Mouse (Mus musculus) liver, embryonic 14.5 days (tissue): Measurements from ENCODE around the gene Gm9780. TPM values are rescaled to one million over a fixed set of nuclear protein-coding genes. Genes with fewer than 3 reads are reported as not detected.
"Not testable (repeated sequence)": the region's sequence is repeated elsewhere in the genome, so short reads cannot be mapped to it uniquely, and the experiment has no call there.

Experiments used
- ATAC-seq: fragments of 200-750 bp; cut with Nextera tagmentation; 2 replicates; pipeline ENCODE4 v1.8.0; 2017; ENCODE audit warnings: moderate number of reproducible peaks, mild to moderate bottlenecking, moderate library complexity; ENCODE audit not compliant: insufficient read depth
- DNase-seq, 3 experiments: peaks; one replicate each; pipeline ENCODE4 v3.0.0-alpha.2; 2012 to 2013; ENCODE audit warnings: low read depth in 3 of 3, low spot score in 3 of 3
- H3K27ac ChIP-seq: fragments of 300-500 bp; sonication (generic); 2 replicates; pipeline ENCODE4 v1.5.1; 2014; ENCODE audit warnings: moderate library complexity, mild to moderate bottlenecking, control low read depth, inconsistent platforms
- H3K27me3 ChIP-seq: fragments of 300-500 bp; sonication (generic); 2 replicates; pipeline ENCODE4 v1.6.1; 2014; ENCODE audit warnings: mild to moderate bottlenecking, low read length, moderate library complexity; ENCODE audit not compliant: control insufficient read depth, insufficient read depth
- H3K36me3 ChIP-seq: fragments of 300-500 bp; sonication (generic); replicated peaks from 2 replicates; pipeline ENCODE4 v1.6.1; 2014; ENCODE audit warnings: low read depth; ENCODE audit not compliant: control insufficient read depth, insufficient read depth
- H3K4me1 ChIP-seq, 2 experiments: fragments of 200-500 bp in 1 of 2; fragments of 300-500 bp in 1 of 2; sonication (generic) in 1 of 2; replicated peaks; 2 replicates each; pipeline ENCODE4 v1.6.1; 2012 to 2014; ENCODE audit warnings: antibody characterized with exemption in 1 of 2, inconsistent platforms in 1 of 2, low read length in 1 of 2; ENCODE audit not compliant: control insufficient read depth in 2 of 2, insufficient read depth in 2 of 2
- H3K4me2 ChIP-seq: fragments of 300-500 bp; sonication (generic); 2 replicates; pipeline ENCODE4 v1.6.1; 2014; ENCODE audit warnings: low read depth, mild to moderate bottlenecking, control low read depth, moderate library complexity
- H3K4me3 ChIP-seq, 2 experiments: fragments of 200-500 bp in 1 of 2; fragments of 300-500 bp in 1 of 2; sonication (generic) in 1 of 2; 2 replicates each; pipeline ENCODE4 v1.5.1; 2012 to 2014; ENCODE audit warnings: low read depth in 2 of 2, low read length in 2 of 2, mild to moderate bottlenecking in 2 of 2, control low read depth in 1 of 2, inconsistent platforms in 1 of 2, moderate library complexity in 1 of 2; ENCODE audit not compliant: insufficient read depth in 1 of 2
- H3K9ac ChIP-seq: fragments of 300-500 bp; sonication (generic); replicated peaks from 2 replicates; pipeline ENCODE4 v1.6.1; 2014; ENCODE audit warnings: mild to moderate bottlenecking, control low read depth, moderate library complexity
- H3K9me3 ChIP-seq: fragments of 300-500 bp; sonication (generic); 2 replicates; pipeline ENCODE4 v1.6.1; 2016; ENCODE audit warnings: low read length, mixed read lengths; ENCODE audit not compliant: control insufficient read depth
- WGBS: fragments of 180-500 bp; shearing (Covaris S2); extraction: QIAGEN DNeasy Blood & Tissue Kit; methylation state at CpG from one replicate; pipeline ENCODE4 v1.1.7; 2014; ENCODE audit not compliant: insufficient replicate concordance; 5-methylcytosine and 5-hydroxymethylcytosine counted together
- polyA plus RNA-seq, 2 experiments: library from polyadenylated mRNA; depleted of rRNA in 1 of 2; stranded (reverse) in 1 of 2; unstranded in 1 of 2; fragments of >200 nt; fragmentation: Nextera tagmentation in 1 of 2; extraction: Ambion mirVana in 1 of 2; gene quantifications; 2 replicates each; pipeline versions ENCODE4 v1.2.1 to v1.2.3; 2012 to 2014

Gm9780 gene
- polyA plus RNA-seq (2012; rRNA removed) (2.6 and 3.3 TPM in 2 replicates), polyA plus RNA-seq (2014; fragmentation: Nextera tagmentation; extraction: Ambion mirVana) (1.2 and 1.9 TPM in 2 replicates)

- not testable (repeated sequence) for DNase-seq, H3K4me3 ChIP-seq, H3K4me2 ChIP-seq, H3K27ac ChIP-seq, H3K27me3 ChIP-seq, ATAC-seq, H3K4me1 ChIP-seq, H3K9me3 ChIP-seq, H3K9ac ChIP-seq, H3K36me3 ChIP-seq
- no CpG with 5 or more reads among the region's 26 CpGs for WGBS
Observed at GRCm38 (mm10) chr14:26042611-26043010, at the start of gene Gm9780. Gm9780 (minus strand) TSS chr14:26042711.

GRCm38 (mm10) chr14:26081997-26082396 lies 39.5 kb upstream of the Gm9780 start, which contains the start of gene Cphx3:
Cphx3 (plus strand) TSS chr14:26082297.
- H3K4me2 ChIP-seq, H3K36me3 ChIP-seq, DNase-seq, H3K9me3 ChIP-seq, ATAC-seq, H3K4me3 ChIP-seq, H3K9ac ChIP-seq, H3K4me1 ChIP-seq, H3K27me3 ChIP-seq, H3K27ac ChIP-seq: not testable (repeated sequence)
- WGBS = no CpG with 5 or more reads among the region's 1 CpGs

- H3K27me3 ChIP-seq, H3K27ac ChIP-seq, H3K36me3 ChIP-seq, H3K4me1 ChIP-seq, H3K9ac ChIP-seq, ATAC-seq, H3K4me2 ChIP-seq, H3K9me3 ChIP-seq, DNase-seq, H3K4me3 ChIP-seq: not testable (repeated sequence)
- WGBS = no CpG with 5 or more reads among the region's 6 CpGs
Observed at GRCm38 (mm10) chr14:26081216-26081615, 38.7 kb upstream of the Gm9780 start, which contains the start of gene Cphx2. Cphx2 (plus strand) TSS chr14:26081516.

GRCm38 (mm10) chr14:26076620-26077390 lies 34.3 kb upstream of the Gm9780 start:
- not testable (repeated sequence) for H3K9me3 ChIP-seq, H3K4me3 ChIP-seq, H3K4me1 ChIP-seq, H3K4me2 ChIP-seq, H3K36me3 ChIP-seq, DNase-seq, H3K9ac ChIP-seq, H3K27ac ChIP-seq, H3K27me3 ChIP-seq
- WGBS = no CpG with 5 or more reads among the region's 5 CpGs
- peak; percentile 78 for ATAC-seq

- ATAC-seq = peak; percentile 86
- not testable (repeated sequence) for H3K4me1 ChIP-seq, H3K36me3 ChIP-seq, H3K4me2 ChIP-seq, H3K9me3 ChIP-seq, H3K27ac ChIP-seq, H3K4me3 ChIP-seq, DNase-seq, H3K9ac ChIP-seq, H3K27me3 ChIP-seq
- no CpG with 5 or more reads among the region's 10 CpGs for WGBS
Observed at GRCm38 (mm10) chr14:26067325-26067633, 24.8 kb upstream of the Gm9780 start, which contains the start of gene Tmem254c. Tmem254c (minus strand) TSS chr14:26067355.

GRCm38 (mm10) chr14:26066574-26067324 lies 24.2 kb upstream of the Gm9780 start:
- ATAC-seq = peak; percentile 82
- WGBS = no CpG with 5 or more reads among the region's 44 CpGs
- DNase-seq, H3K4me1 ChIP-seq, H3K36me3 ChIP-seq, H3K4me3 ChIP-seq, H3K4me2 ChIP-seq, H3K9me3 ChIP-seq, H3K9ac ChIP-seq, H3K27ac ChIP-seq, H3K27me3 ChIP-seq: not testable (repeated sequence)

- no CpG with 5 or more reads among the region's 6 CpGs for WGBS
- H3K4me2 ChIP-seq, H3K27ac ChIP-seq, DNase-seq, H3K9me3 ChIP-seq, H3K9ac ChIP-seq, ATAC-seq, H3K27me3 ChIP-seq, H3K4me1 ChIP-seq, H3K36me3 ChIP-seq, H3K4me3 ChIP-seq: not testable (repeated sequence)
Observed at GRCm38 (mm10) chr14:26059362-26059761, 16.9 kb upstream of the Gm9780 start.

GRCm38 (mm10) chr14:26058184-26058583 lies 15.7 kb upstream of the Gm9780 start:
- not testable (repeated sequence) for H3K4me1 ChIP-seq, H3K9me3 ChIP-seq, ATAC-seq, H3K4me3 ChIP-seq, H3K4me2 ChIP-seq, H3K9ac ChIP-seq, H3K27me3 ChIP-seq, H3K27ac ChIP-seq, H3K36me3 ChIP-seq, DNase-seq
- WGBS = no CpG with 5 or more reads among the region's 3 CpGs
